Mouse (Mus musculus): ENCODE measurements around the gene Lrp2.

Lrp2 gene

DNA sequence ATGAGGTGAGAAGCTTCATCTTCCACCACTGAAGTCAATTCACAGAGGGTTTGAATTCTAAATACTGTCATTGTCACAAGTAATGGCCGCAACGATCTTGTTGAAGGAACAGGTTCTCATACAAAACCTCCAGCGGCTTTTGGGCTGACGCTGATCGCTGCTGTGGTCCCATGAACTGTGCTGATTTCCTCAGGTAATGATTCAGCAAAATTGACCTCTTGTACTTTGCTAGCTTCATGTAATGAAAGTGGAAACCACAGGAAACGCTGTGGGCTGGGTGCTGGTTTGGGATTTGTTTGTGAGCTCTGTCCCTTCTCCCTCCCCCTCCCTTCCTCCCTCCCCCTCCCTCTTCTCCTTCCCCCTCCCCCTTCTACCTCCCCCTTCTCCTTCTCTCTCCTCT is 170.8 kb downstream of the Lrp2 start:
- no peak for DNase-seq (ENCODE audit: extremely low spot score, low read depth, low spot score)

DNA sequence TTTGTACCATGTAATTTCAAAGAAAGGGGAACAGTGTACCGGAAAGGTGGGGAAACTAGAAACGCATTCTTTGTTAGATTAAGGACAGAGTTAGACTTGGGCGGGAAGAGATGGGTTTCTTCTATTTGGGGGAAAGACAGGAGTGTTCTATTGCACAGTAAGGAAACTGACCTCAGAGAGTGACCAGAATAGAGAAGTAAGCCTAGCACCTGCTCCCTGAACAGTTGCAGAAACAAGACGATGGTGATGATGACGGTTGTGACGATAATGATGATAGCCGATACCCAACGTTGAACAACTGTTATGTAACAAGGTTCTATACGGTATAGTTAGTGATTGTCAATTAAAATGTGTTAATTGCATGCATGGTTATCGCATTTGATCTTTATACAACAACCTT is 171.3 kb downstream of the Lrp2 start:
- no peak for DNase-seq (ENCODE audit: extremely low spot score, low read depth, low spot score)

- DNase-seq (ENCODE audit: extremely low spot score, low read depth, low spot score), result no peak
Observed at GRCm38 (mm10) chr2:69405692-69406091, 180.2 kb downstream of the Lrp2 start.

GRCm38 (mm10) chr2:69402309-69402708 is 183.6 kb downstream of the Lrp2 start:
- no peak for DNase-seq (ENCODE audit: extremely low spot score, low read depth, low spot score)

DNA sequence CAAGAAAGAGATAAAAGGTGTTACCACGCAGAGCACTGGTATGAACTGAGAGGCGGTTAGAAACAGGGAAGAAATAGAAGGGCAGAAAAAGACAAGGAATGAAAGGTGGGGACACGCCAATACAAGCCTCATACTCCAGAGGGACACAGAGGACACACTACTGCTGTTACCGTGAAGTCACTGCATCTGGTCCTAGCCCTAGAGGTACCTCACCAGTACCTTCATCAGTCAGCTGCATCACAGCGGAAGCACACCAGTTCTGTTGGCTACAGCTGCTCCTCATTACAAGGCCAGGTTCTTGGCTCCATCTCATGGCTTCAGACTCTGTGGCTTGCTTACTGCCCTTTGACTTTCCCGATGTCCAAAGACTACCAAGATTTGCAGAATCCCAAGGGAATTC is 184.0 kb downstream of the Lrp2 start:
- no peak for DNase-seq (ENCODE audit: extremely low spot score, low read depth, low spot score)

DNA sequence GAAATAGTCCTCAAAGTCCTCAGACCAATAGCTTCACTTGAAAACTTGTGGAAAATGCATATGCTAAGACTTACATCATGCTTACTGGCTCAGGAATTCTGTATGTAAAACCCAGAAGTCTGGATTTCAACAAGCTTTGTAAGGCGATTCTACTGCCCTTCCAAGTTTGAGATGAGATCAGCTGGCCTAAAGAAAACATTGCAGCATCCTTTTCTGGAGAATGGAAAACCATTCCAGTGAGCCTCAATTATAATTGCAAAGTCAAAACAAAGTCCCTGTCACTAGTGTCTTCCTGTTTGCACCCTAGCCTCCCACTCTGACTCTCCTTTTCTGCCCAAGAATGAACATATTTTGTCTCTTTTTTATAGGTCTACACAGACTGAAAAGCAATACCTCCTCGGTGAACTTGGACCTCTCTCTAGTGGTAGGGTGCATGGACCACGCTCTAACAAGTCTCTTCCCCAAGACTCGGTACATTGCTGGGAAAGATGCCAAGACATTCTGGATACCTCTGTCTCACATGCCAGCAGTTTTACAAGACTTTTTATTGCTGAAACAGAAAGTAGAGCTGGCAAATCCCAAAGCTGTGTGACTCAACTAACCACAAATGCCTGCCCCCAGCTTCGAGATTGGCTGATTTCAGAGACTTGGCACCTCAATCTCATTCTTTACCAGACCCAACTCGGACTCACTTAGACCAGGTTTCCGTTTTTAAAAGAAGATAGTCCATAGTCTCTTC is 184.8 kb downstream of the Lrp2 start:
- no peak for DNase-seq (ENCODE audit: extremely low spot score, low read depth, low spot score)

DNA sequence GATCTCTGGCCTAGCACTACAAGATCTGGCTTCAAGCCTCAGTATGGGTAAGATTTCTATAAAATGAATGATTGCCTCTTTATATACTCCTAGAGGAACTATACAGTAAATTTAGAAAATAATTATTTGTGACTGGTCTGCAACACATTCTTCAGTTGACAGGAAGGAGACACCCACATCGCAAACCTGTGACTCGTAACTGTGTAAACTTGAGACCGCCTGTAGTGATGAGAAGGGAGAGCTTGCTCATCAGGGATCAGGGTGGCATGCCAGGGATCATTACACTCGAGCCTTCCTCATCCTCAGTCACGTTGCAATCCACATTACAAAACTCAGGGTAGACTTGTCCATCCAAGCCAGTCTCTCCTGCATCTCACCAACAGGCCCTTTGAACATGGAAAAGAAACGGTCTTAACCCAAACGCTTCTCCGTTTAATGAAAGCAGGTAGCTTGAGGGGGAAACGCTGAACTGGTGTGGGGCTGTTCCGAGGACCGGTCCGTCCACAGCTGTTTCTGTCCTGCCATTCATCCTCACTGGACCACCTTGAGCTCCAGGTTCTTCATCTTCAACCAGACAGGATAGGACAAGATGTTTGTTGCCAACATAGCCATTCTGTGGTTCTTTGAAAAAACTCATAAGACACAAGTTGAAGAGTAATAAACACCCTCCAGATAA is 189.0 kb downstream of the Lrp2 start:
- no peak for DNase-seq (ENCODE audit: extremely low spot score, low read depth, low spot score)

DNA sequence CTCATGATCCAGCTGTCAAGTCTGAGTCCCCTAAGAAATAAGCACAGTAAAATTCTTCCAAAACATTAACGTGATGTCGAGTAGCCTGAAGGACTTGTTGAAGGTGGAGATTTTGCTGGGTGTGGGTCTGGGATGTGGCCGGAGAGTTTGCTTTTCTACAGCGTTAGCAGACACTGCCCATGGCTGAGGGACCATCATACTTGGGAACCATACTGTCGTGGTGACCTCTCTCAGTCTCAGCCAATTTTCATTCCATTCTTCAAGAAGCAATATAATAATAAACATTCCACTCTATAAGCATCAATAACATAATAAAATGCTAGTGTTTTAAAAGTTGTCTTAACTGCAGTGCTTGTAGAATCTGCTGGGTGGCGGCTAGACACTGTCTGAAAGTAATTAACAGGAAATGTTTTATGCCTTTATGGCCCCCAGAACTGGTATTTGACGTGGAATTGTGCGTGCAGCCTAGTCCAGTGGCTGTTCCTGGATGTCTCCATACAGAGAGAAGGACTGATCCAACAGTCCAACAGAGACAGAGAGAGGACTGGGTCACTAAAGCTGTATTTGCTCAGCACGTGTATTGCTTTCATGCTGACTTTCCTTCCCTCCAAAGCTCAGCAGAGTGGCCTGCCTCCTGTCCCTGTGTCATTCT is 190.1 kb downstream of the Lrp2 start:
- no peak for DNase-seq (ENCODE audit: extremely low spot score, low read depth, low spot score)

DNA sequence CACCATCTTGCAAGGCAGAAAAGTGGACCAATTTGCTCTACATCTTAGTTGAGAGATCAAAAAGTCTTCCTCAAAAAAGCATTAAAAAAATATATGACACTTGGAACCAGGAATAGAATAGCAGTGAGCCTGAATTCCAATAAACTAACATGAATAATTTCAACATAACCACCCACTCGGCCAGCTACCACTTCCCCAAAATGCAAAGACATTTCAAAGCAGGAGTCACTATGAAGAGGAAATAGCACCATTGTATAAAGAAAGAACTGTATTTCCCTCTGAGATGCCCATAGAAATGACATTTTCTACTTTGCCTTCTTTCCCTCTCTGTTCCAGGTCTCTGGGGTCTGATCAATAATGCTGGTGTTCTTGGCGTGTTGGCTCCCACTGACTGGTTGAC is 191.9 kb downstream of the Lrp2 start:
- no peak for DNase-seq (ENCODE audit: extremely low spot score, low read depth, low spot score)

DNA sequence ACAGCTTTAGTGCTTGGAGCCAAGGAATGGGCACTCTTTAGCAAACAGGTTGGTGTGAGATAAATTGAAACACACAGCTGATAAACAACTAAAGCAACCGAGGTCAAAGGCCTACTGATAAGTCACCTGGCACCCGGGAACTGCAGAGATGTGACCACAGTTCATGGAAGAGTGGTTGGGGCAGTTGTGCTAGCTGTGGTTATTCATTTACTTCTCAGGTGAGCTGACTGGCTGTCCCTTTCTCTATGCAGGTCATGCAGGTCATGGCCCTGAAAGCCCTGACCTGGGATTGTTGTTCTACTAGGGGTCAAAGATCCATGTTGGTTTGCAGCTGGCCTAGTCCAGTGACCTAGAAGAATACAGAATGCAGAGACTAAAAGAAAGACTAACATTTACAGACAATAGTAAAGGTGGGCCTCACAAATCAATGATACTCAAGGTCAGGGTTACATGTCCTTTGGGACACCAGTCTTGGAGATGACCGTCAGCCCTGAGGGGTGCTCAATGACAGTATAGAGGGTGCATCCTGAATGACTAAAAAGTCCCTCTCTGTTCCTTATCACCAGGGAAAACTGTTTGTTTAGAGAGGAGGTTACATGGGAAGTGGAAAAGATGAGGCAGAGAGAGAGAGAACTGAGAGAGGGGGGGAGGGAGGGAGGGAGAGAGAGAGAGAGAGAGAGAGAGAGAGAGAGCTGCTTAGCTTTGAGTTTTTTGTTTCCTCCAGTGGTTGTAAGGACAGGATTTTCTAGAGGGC is 199.6 kb downstream of the Lrp2 start:
- DNase-seq (ENCODE audit: extremely low spot score, low read depth, low spot score), result no peak

- DNase-seq (ENCODE audit: extremely low spot score, low read depth, low spot score), result no peak
Observed at GRCm38 (mm10) chr2:69382838-69383237, 203.0 kb downstream of the Lrp2 start.

- no peak for DNase-seq (ENCODE audit: extremely low spot score, low read depth, low spot score)
Observed at GRCm38 (mm10) chr2:69381740-69382139, 204.1 kb downstream of the Lrp2 start.

DNA sequence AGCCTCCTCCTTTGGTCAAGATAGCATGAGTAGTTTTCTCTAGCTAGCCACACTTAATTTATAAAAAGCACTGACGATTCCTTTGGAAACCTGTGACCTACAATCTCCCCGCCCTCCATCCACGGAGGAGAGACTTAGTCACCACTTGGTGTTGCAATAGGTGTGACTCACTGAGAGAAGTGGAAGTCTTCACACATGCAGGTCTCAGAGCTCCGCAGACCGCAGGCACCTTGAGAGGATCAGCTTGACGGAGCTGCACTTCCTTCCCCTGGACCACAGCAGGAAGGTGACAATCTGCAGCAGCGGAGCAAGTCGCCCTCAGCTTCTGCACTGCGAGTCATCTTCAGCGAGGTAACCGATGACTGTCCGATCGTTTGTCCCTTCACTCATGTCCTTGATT is 205.6 kb downstream of the Lrp2 start, which contains the start of gene Dhrs9:
Dhrs9 (plus strand) TSS at position 165 of the 400 bp plus-strand sequence.
- no peak for DNase-seq (ENCODE audit: extremely low spot score, low read depth, low spot score)

- DNase-seq (ENCODE audit: extremely low spot score, low read depth, low spot score), result no peak
Observed at GRCm38 (mm10) chr2:69379801-69380200, 206.1 kb downstream of the Lrp2 start.

DNA sequence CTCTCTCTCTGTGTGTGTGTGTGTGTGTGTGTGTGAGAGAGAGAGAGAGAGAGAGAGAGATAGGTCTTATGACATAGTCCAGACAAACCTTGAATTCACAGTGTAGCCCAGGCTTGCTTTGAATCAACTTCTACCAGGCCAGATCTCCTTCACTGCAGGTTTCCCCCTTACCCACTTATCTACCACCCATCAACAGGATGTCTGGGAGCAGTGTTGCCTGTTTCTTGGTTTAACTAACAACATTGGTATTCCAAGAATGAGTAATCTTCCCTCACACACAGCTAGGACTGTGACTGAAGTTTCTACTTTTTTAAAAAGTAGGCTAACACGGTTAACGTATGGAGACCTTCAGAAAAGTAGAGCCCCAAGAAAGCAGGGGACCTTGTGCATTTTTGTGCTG is 209.1 kb downstream of the Lrp2 start:
- DNase-seq (ENCODE audit: extremely low spot score, low read depth, low spot score), result no peak

All from hindlimb bud, embryonic 11.5 days (tissue).